Mouse (Mus musculus): Measurements from ENCODE around the gene Sept7. TPM values are rescaled to one million over a fixed set of nuclear protein-coding genes. Genes with fewer than 3 reads are reported as not detected.

The Sept7 gene
- polyA plus RNA-seq, 1 experiment from 2014 or later = 83.6 TPM

GRCm38 (mm10) chr9:25242266-25242665 lies 10.0 kb upstream of the Sept7 start:
- Histone ChIP-seq H3K9me3 (ENCODE audit: low read length) (no peaks in the 10 kb centered on the region), H3K4me2 (ENCODE audit: low read depth, low read length) (no peak overlapping the region), H3K9ac (replicated peaks) (no peak overlapping the region), H3K36me3 (replicated peaks; ENCODE audit: insufficient read depth, low read length) (no peaks in the 10 kb centered on the region; the same call in 1 of the 2 replicates), H3K27ac (ENCODE audit: low read depth) (no peak overlapping the region), H3K4me1 (ENCODE audit: insufficient read depth) (no peaks in the 10 kb centered on the region), H3K4me3 (ENCODE audit: low read depth, low read length) (no peak overlapping the region), H3K27me3 (ENCODE audit: insufficient read depth, low read length) (no peaks in the 10 kb centered on the region)
- 87% methylated on average over 3 of the region's 3 CpGs for WGBS (ENCODE audit: insufficient replicate concordance)
- no peak for ATAC-seq
- no peak for DNase-seq
- TF ChIP-seq EP300 (IDR thresholded peaks at IDR 0.05; ENCODE audit: low read depth) (no peak), CTCF (IDR thresholded peaks at IDR 0.05; ENCODE audit: low read depth) (no peak)

GRCm38 (mm10) chr9:25243926-25244657 lies 8.1 kb upstream of the Sept7 start:
- Histone ChIP-seq H3K27ac (ENCODE audit: low read depth) (no peak overlapping the region), H3K4me2 (ENCODE audit: low read depth, low read length) (no peak overlapping the region), H3K9me3 (ENCODE audit: low read length) (no peaks in the 10 kb centered on the region), H3K9ac (replicated peaks) (no peak overlapping the region), H3K27me3 (ENCODE audit: insufficient read depth, low read length) (no peaks in the 10 kb centered on the region), H3K4me3 (ENCODE audit: low read depth, low read length) (no peak overlapping the region), H3K4me1 (ENCODE audit: insufficient read depth) (no peaks in the 10 kb centered on the region), H3K36me3 (replicated peaks; ENCODE audit: insufficient read depth, low read length) (no peaks in the 10 kb centered on the region; the same call in 1 of the 2 replicates)
- DNase-seq = no peak
- ATAC-seq = no peak
- TF ChIP-seq CTCF (IDR thresholded peaks at IDR 0.05; ENCODE audit: low read depth) (no peak), EP300 (IDR thresholded peaks at IDR 0.05; ENCODE audit: low read depth) (peak; percentile 33; the same call in 1 of the 2 replicates)
- WGBS (ENCODE audit: insufficient replicate concordance) = 53% methylated on average over 4 of the region's 4 CpGs

GRCm38 (mm10) chr9:25245125-25245524 lies 7.1 kb upstream of the Sept7 start:
- DNase-seq (no peak), ATAC-seq (no peak)
- H3K36me3 ChIP-seq (replicated peaks; ENCODE audit: insufficient read depth, low read length) = no peaks in the 10 kb centered on the region; the same call in 1 of the 2 replicates
- H3K9ac ChIP-seq (replicated peaks) = no peak overlapping the region
- no peaks in the 10 kb centered on the region for H3K9me3 ChIP-seq (ENCODE audit: low read length)
- TF ChIP-seq EP300 (IDR thresholded peaks at IDR 0.05; ENCODE audit: low read depth) (no peak), CTCF (IDR thresholded peaks at IDR 0.05; ENCODE audit: low read depth) (no peak)
- 61% methylated on average over 4 of the region's 4 CpGs for whole genome bisulfite sequencing (ENCODE audit: insufficient replicate concordance)
- H3K4me1 ChIP-seq (ENCODE audit: insufficient read depth) = no peaks in the 10 kb centered on the region
- H3K27me3 ChIP-seq (ENCODE audit: insufficient read depth, low read length) = no peaks in the 10 kb centered on the region
- H3K4me2 ChIP-seq (ENCODE audit: low read depth, low read length) = no peak overlapping the region
- H3K27ac ChIP-seq (ENCODE audit: low read depth) = no peak overlapping the region
- H3K4me3 ChIP-seq (ENCODE audit: low read depth, low read length) = no peak overlapping the region

- DNase-seq = no peak
- H3K4me1 ChIP-seq (ENCODE audit: insufficient read depth) = no peaks in the 10 kb centered on the region; the same call in 1 of the 2 replicates
- H3K4me3 ChIP-seq (ENCODE audit: low read depth, low read length) = no peak overlapping the region
- H3K9ac ChIP-seq (replicated peaks) = no peak overlapping the region
- H3K4me2 ChIP-seq (ENCODE audit: low read depth, low read length) = no peak overlapping the region
- WGBS (ENCODE audit: insufficient replicate concordance) = 86% methylated on average over 3 of the region's 3 CpGs
- TF ChIP-seq EP300 (IDR thresholded peaks at IDR 0.05; ENCODE audit: low read depth) = no peak
- TF ChIP-seq CTCF (IDR thresholded peaks at IDR 0.05; ENCODE audit: low read depth) = no peak
- no peak for ATAC-seq
- H3K36me3 ChIP-seq (replicated peaks; ENCODE audit: insufficient read depth, low read length) = no peaks in the 10 kb centered on the region; the same call in 1 of the 2 replicates
- H3K27ac ChIP-seq (ENCODE audit: low read depth) = no peak overlapping the region
- no peaks in the 10 kb centered on the region for H3K9me3 ChIP-seq (ENCODE audit: low read length)
- no peaks in the 10 kb centered on the region for H3K27me3 ChIP-seq (ENCODE audit: insufficient read depth, low read length)
Observed at GRCm38 (mm10) chr9:25246508-25246907, 5.7 kb upstream of the Sept7 start.

GRCm38 (mm10) chr9:25251174-25251573 lies 1.1 kb upstream of the Sept7 start:
- Histone ChIP-seq H3K9ac (replicated peaks) (peak overlapping the region; percentile 98), H3K4me1 (ENCODE audit: insufficient read depth) (peaks cover 11% of the 10 kb centered on the region), H3K36me3 (replicated peaks; ENCODE audit: insufficient read depth, low read length) (no peaks in the 10 kb centered on the region; the same call in 1 of the 2 replicates), H3K9me3 (ENCODE audit: low read length) (no peaks in the 10 kb centered on the region), H3K4me3 (ENCODE audit: low read depth, low read length) (peak overlapping the region; percentile 93), H3K27me3 (ENCODE audit: insufficient read depth, low read length) (no peaks in the 10 kb centered on the region), H3K27ac (ENCODE audit: low read depth) (peak overlapping the region; percentile 96), H3K4me2 (ENCODE audit: low read depth, low read length) (peak overlapping the region; percentile 86)
- 5% methylated on average over 6 of the region's 6 CpGs for WGBS (ENCODE audit: insufficient replicate concordance)
- TF ChIP-seq CTCF (IDR thresholded peaks at IDR 0.05; ENCODE audit: low read depth) (no peak), EP300 (IDR thresholded peaks at IDR 0.05; ENCODE audit: low read depth) (no peak)
- DNase-seq = no peak
- no peak for ATAC-seq

GRCm38 (mm10) chr9:25251611-25252282 lies 492 bp upstream of the Sept7 start:
- no peaks in the 10 kb centered on the region; the same call in 1 of the 2 replicates for H3K36me3 ChIP-seq (replicated peaks; ENCODE audit: insufficient read depth, low read length)
- 0% methylated on average over 41 of the region's 41 CpGs for WGBS (ENCODE audit: insufficient replicate concordance)
- peak overlapping the region; percentile 93 for H3K4me3 ChIP-seq (ENCODE audit: low read depth, low read length)
- H3K27me3 ChIP-seq (ENCODE audit: insufficient read depth, low read length) = no peaks in the 10 kb centered on the region
- peak overlapping the region; percentile 86 for H3K4me2 ChIP-seq (ENCODE audit: low read depth, low read length)
- DNase-seq (peak; percentile 90), ATAC-seq (peak; percentile 84)
- peak overlapping the region; percentile 98 for H3K9ac ChIP-seq (replicated peaks)
- no peak for TF ChIP-seq EP300 (IDR thresholded peaks at IDR 0.05; ENCODE audit: low read depth)
- TF ChIP-seq CTCF (IDR thresholded peaks at IDR 0.05; ENCODE audit: low read depth) = no peak
- H3K27ac ChIP-seq (ENCODE audit: low read depth) = peak overlapping the region; percentile 96
- no peaks in the 10 kb centered on the region for H3K9me3 ChIP-seq (ENCODE audit: low read length)
- H3K4me1 ChIP-seq (ENCODE audit: insufficient read depth) = peaks cover 11% of the 10 kb centered on the region

Data from liver, postnatal 0 days (tissue).